Mouse (Mus musculus): ENCODE data around the gene Zic2.

The Zic2 gene

DNA sequence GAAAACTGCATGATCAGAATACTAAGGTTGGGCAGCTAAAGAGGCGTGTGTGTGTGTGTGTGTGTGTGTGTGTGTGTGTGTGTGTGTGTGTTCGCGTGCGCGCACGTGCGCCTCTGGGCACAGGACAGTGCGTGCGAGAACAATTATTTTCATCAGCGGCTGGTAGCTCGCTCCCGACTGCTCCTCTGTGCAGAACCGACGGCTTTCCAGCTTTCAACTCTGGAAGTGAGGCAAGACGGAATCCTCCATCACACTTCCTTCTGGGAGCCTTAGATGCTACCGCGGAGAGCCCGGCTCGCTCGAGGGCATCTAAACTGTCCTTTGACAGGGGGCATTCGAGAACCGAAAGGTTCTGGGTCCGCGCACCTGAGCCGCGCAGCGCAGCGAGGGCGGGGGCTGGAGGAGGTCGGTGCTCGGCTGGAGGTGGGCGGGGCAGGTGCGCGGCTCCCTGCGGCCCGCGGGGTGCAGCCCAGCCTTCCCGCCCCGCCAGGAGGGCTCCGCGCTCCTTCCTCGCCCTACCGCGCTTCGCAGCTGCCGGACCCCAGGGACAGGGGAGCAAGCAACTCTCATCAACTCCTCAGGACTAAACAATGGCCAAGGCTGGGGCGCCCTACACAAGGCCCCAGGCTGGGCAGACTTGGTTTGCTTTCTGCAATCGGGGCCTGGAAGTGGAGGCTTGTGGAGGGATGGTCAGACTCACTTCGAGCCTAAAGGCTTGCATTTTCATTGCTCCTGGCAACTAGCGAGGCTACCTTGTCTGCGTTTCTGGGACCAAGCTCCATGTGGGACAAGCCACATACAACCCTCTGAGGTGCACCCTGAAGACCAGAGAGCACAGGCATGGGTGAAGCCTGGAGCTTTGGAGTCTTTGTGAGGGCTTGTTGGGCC is 15.4 kb downstream of the Zic2 start, which contains the start of gene Gm10837:
Gm10837 (plus strand) TSS at position 146 of the 888 bp plus-strand sequence.
- DNase-seq (ENCODE audit: extremely low read depth, low read depth) = no peak

DNA sequence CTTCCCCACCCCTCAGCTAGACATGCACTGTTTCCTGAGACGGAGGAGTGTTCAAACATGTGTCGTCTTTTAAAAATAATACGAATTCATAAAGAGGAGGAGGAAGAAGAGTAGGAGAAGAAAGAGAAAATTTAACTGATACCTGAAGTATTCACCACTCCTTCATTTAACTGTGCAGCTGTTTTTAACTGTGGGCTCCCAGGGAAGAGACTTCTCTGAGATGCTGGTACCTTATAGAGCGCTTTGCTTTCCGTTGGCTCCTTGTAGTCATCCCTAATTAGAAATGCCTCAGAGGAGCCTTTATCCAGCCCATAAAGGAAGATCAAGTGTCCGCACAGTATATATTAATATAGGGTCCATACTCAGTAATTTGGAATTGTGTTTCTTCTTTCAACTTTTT is 16.3 kb downstream of the Zic2 start:
- DNase-seq (ENCODE audit: extremely low read depth, low read depth) = no peak

DNA sequence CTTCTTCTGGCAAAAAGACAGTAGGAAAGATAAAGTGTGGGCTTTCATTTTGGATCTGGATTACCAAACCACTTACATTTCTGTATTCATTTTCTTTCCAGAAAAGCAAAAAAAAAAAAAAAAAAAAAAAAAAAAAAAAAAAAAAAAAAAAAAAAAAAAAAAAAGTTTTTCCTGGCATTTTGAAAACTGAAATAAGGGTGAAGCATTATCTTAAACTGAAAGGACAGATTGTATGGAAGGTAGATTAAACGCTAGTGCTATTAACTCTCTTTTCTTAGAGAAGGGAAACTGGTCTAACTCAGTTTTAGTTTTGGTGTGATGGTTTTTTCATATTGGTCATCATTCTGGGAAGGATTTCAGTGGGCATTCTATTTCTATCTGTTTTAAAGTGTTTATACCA is 16.8 kb downstream of the Zic2 start:
- no peak for DNase-seq (ENCODE audit: extremely low read depth, low read depth)

DNA sequence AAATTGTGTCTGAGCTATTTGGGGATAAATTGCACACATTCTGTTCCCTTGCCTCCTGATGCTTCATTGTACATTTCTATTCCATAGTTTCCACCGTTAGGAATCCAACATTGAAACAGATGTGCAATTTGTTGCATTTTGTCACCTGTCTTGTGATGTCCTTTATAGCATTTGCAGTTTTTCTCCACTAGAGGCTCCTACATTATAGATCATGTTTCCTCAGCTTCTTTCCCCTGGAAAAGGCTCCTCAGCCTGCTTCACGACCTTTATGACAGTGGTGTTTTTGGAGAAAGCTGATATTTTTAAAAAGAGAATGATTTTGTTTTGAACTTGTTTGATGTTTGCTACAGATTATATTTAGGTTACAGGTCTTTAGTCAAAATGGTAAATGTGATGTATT is 33.8 kb downstream of the Zic2 start:
- no peak for DNase-seq (ENCODE audit: extremely low read depth, low read depth)

DNA sequence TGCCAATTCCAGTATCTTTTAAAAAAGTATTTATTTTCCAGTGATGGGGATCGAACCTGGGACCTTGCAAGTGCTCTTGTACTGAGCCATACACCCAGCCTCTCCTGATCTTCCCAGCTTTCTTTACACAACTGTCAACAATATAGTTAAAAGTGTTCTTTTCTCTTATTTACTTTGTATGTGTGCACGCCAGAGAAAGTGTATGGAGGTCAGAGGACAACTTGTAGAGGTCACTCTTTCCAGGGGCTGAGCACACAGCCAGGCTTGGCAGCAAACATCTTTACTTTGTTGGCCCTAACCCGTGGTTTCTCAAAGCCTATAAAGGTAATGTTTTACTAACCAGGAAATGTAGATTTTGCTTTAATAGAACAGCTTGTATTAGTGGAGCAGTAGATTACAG is 36.3 kb downstream of the Zic2 start:
- no peak for DNase-seq (ENCODE audit: extremely low read depth, low read depth)

DNA sequence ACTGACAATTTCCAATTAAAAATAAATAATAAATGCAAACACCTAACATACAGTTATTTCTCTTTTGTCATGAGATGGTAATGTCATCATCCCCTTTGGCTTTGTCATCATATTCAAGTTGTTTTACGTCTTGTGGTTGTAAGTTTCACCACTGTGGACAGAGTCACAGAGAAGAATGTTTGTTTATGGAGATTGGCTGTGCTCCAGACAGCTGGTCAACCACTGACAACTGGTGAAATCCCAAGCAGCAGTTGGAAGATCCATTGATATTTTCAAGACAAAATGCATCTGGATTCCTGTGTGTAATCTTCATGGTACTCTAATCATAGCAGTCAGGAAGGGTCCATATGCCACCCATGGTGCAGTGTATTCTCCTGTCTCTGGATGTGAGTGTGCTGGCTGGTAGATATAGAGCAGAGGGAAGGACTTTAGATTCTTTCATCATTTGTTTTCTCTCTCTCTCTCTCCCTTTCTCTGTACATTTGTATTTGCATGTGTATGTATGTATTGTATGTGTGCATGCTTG is 38.3 kb downstream of the Zic2 start:
- no peak for DNase-seq (ENCODE audit: extremely low read depth, low read depth)

DNA sequence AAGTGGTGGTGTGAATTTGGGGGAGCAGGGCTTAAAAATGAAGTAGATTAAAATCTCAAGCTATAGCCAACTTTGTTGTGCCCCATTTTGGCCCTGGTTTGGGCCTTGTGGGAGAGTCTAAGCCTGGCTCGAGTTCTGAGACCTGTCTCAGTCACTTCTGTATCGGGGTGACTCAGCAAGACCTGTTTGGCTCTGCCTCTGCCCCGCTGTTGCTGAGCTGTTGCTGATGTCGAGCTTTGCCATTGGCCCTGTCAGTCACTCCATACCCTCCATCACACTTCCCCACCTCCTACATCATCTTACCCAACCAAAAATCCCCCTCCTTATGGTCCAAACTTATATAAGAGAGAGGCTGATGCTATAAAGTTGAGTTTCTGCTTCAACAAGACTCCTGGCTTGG is 53.2 kb downstream of the Zic2 start:
- no peak for DNase-seq (ENCODE audit: extremely low read depth, low read depth)

All from MEL-GATA-1-ER (cell line).